Mouse (Mus musculus) thymus, adult 2 months (tissue): Measurements from ENCODE around the gene Plce1. TPM values are rescaled to one million over a fixed set of nuclear protein-coding genes. Genes with fewer than 3 reads are reported as not detected.

Source experiments
- DNase-seq: peaks from one replicate; pipeline ENCODE4 v3.0.0; 2021
- H3K27ac ChIP-seq: fragments of 200-500 bp; 2 replicates; pipeline ENCODE4 v1.5.1; 2012; ENCODE audit warnings: low read length, control low read depth; ENCODE audit not compliant: control insufficient read depth, insufficient read depth
- H3K27me3 ChIP-seq: fragments of 200-500 bp; 2 replicates; pipeline ENCODE4 v1.6.1; 2012; ENCODE audit warnings: mild to moderate bottlenecking, low read length, moderate library complexity, mixed read lengths; ENCODE audit not compliant: control insufficient read depth, insufficient read depth
- H3K36me3 ChIP-seq: fragments of 200-500 bp; 2 replicates; pipeline ENCODE4 v1.6.1; 2012; ENCODE audit warnings: mild to moderate bottlenecking, low read length, moderate library complexity; ENCODE audit not compliant: control insufficient read depth, insufficient read depth
- H3K4me1 ChIP-seq: fragments of 200-500 bp; replicated peaks from 2 replicates; pipeline ENCODE4 v1.6.1; 2012; ENCODE audit warnings: low read length; ENCODE audit not compliant: control insufficient read depth, insufficient read depth
- H3K4me3 ChIP-seq: fragments of 200-500 bp; 2 replicates; pipeline ENCODE4 v1.5.1; 2012; ENCODE audit warnings: mild to moderate bottlenecking, low read length, control low read depth, moderate library complexity; ENCODE audit not compliant: control insufficient read depth, insufficient read depth
- CTCF ChIP-seq: fragments of 200-500 bp; IDR thresholded peaks from 2 replicates; pipeline ENCODE4 v1.5.1; 2012; ENCODE audit warnings: mild to moderate bottlenecking, control low read depth, low read length, moderate library complexity, borderline replicate concordance; ENCODE audit not compliant: control insufficient read depth, poor library complexity, insufficient read depth; ENCODE audit errors: extremely low read depth
- POLR2A ChIP-seq: fragments of 200-500 bp; IDR thresholded peaks from 2 replicates; pipeline ENCODE4 v1.6.1; 2012; ENCODE audit warnings: mild to moderate bottlenecking, low read length, control low read depth, moderate library complexity; ENCODE audit not compliant: control insufficient read depth, poor library complexity, insufficient read depth; ENCODE audit errors: extremely low read depth
- WGBS: fragments of 180-500 bp; shearing (Covaris S2); methylation state at CpG from one replicate; pipeline ENCODE4 v1.1.7; 2018; 5-methylcytosine and 5-hydroxymethylcytosine counted together
- polyA plus RNA-seq: library from polyadenylated mRNA; depleted of rRNA; stranded (reverse); fragments of >200 nt; gene quantifications from 2 replicates; pipeline ENCODE4 v1.2.3, GENCODE M21; 2012

Plce1 gene
- polyA plus RNA-seq, 1 experiment: 1.2 TPM

DNA sequence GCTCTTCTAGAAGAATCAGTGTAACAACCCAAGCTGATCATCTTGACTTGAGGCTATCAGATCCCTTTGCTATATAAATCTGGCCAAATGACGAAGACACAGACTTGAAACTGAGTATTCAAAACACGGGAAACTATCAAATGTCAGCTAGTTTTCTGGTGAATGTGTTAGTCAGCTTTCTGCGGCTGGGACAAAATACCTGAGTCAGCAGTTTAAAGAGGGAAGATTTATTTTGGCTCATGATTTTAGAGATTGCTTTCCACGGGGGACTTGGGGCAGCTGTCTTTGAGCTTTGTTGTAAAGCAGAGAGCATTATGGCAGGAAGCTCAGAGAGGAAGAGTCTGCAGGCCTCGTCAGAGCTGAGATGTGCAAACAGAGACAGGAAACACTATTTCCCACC is 35.2 kb upstream of the Plce1 start:
- Histone ChIP-seq H3K27ac (no peak overlapping the region), H3K4me1 (no peaks in the 10 kb centered on the region), H3K27me3 (no peaks in the 10 kb centered on the region), H3K36me3 (no peaks in the 10 kb centered on the region), H3K4me3 (no peak overlapping the region)
- no peak for TF ChIP-seq POLR2A
- TF ChIP-seq CTCF: no peak
- WGBS: 65% methylated on average over 5 of the region's 5 CpGs
- no peak for DNase-seq

DNA sequence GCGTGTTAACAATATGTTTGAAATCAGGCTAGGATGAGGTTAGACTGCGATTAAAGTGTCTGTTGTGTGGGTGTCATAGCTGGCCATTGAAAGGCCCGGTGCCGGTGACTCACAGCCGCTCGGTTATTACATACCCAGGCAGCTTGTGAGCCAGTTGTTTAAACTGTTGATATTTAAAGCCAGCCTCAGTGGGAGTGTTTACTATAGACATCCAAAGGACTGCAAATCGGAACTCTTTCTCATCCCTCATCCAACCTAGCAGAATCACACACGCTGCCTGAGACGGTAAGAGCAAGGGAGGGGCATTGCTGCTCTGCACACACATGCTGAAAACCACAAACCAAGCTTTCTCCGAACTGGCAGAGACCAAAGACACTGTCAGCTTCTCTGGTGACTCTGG is 25.7 kb upstream of the Plce1 start:
- Histone ChIP-seq H3K27me3 (no peaks in the 10 kb centered on the region), H3K4me3 (no peak overlapping the region), H3K4me1 (no peaks in the 10 kb centered on the region), H3K27ac (no peak overlapping the region), H3K36me3 (no peaks in the 10 kb centered on the region)
- WGBS: 72% methylated on average over 10 of the region's 10 CpGs
- TF ChIP-seq POLR2A (no peak), CTCF (no peak)
- DNase-seq: no peak

DNA sequence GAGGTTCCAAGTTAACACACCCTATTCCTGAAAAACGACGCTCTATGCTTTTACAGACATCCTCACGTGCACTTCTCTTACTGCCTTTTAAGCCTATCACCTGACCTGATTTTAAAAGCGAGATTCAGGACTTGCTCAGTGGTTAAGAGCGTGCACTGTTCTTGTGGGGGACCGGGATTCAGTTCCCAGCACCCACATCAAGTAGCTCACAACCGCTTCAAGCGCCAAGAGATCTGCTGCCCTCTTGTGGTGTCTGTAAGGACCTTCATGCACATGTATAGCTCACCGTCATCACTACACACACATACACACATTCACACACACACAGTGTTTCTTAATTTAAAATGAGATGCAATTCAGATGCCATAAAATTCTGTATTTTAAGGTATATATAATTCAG is 21.9 kb upstream of the Plce1 start:
- 94% methylated on average over 9 of the region's 9 CpGs for WGBS
- DNase-seq: no peak
- Histone ChIP-seq H3K4me1 (no peaks in the 10 kb centered on the region), H3K36me3 (no peaks in the 10 kb centered on the region), H3K27ac (no peak overlapping the region), H3K4me3 (no peak overlapping the region), H3K27me3 (no peaks in the 10 kb centered on the region)
- TF ChIP-seq POLR2A (no peak), CTCF (no peak)

DNA sequence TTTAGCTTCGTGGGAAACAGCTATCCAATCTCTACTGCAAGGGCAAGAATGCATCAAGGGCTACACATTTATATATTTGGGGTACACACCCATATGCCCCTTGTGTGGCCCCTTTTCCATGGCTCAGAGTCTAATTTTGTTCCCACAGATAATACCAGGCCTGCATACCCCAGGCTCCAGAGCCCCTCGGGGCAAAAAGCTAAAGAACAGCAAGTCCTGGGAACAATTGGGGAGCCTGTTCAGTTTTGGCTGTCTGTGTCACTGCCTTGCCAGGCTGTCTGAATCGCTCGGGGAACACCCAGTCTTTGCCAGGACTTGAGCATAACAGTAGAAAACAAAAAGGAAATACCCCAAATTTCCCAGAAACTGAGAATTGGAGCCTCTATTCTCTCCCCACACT is 20.2 kb upstream of the Plce1 start:
- Histone ChIP-seq H3K27ac (no peak overlapping the region), H3K27me3 (no peaks in the 10 kb centered on the region), H3K36me3 (no peaks in the 10 kb centered on the region), H3K4me3 (no peak overlapping the region), H3K4me1 (no peaks in the 10 kb centered on the region)
- no peak for DNase-seq
- WGBS: 82% methylated on average over 4 of the region's 4 CpGs
- no peak for TF ChIP-seq POLR2A
- TF ChIP-seq CTCF: no peak

DNA sequence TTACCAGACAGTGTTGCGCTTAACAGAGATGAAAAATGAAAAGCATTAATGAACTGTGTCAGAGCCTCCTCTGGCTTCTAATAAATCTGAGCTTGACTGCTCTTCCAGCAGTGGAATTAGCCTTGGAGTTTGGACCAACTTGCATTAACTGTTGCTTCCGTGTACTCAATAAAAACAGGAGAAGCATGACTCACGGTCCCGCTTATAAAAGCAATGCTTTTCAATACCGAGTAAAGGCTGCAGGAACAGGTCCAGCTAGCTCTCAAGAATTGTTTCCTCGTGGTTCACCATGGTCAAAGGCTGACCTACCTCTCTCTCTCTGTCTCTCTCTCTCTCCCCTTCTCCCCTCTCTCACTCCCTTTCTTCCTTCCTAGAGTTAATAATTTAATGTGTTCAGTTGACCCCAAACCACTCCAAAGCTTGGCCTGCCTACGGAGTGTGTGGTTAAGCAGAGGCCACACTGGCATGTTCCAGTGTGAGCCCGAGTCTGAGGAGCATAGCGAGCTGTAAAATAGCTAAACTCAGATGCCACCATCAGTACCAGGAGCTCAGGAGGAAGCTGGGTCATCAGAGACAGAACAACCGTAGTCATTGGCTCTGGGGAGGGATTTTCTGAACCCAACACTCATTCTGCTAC is 10.5 kb upstream of the Plce1 start:
- TF ChIP-seq CTCF (no peak), POLR2A (no peak)
- WGBS: 87% methylated on average over 10 of the region's 10 CpGs

DNA sequence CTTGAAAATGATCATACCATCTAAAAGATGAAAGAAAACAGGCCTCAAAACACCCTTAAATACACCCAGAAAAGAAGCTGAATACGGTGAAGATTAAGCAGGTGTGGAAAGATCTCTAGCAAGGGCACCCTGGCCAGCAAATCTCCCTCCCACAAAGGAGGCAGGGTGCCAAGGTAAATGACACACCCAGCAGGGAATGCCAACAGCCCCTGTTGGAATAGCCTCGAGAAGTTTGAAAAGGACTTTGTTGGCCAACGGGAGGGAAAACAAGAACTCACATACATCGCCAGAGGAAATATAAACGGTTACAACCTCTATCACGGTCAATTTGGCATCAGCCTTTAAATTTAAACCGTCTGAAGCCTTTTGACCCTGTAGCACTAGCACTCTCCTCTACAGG is 5.5 kb upstream of the Plce1 start:
- Histone ChIP-seq H3K27ac (no peak overlapping the region), H3K27me3 (no peaks in the 10 kb centered on the region), H3K36me3 (no peaks in the 10 kb centered on the region), H3K4me3 (no peak overlapping the region), H3K4me1 (no peaks in the 10 kb centered on the region)
- 83% methylated on average over 7 of the region's 7 CpGs for WGBS
- TF ChIP-seq POLR2A: no peak
- no peak for TF ChIP-seq CTCF
- no peak for DNase-seq

More for the DNA sequence above, 10.5 kb upstream of the Plce1 start:
- no peak for DNase-seq
- Histone ChIP-seq H3K27me3 (no peaks in the 10 kb centered on the region), H3K4me3 (no peak overlapping the region), H3K4me1 (no peaks in the 10 kb centered on the region), H3K36me3 (no peaks in the 10 kb centered on the region), H3K27ac (no peak overlapping the region)

DNA sequence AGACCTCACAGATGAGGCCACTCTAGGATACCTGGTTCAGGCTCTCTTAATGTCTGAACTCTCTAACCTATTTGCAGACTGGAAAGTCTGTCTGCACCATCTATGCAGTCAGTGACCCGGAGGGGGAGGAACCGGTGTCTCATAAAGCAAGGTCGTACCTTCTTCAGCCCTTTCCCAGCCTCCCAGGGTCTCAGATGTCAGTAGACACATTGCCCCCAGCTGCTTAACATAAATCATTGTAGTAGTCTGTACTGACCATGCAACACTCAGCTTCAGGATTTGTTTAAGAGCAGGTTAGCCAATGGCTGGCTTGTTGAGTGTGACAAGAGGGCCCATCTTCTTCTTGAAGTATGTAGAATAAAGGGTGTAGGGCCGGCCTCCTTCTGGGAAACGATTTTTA is 2.6 kb upstream of the Plce1 start:
- no peaks in the 10 kb centered on the region for H3K36me3 ChIP-seq
- H3K4me1 ChIP-seq: no peaks in the 10 kb centered on the region
- no peak overlapping the region for H3K27ac ChIP-seq
- no peak for TF ChIP-seq CTCF
- TF ChIP-seq POLR2A: no peak
- H3K27me3 ChIP-seq: no peaks in the 10 kb centered on the region; the same call in 1 of the 2 replicates
- no peak overlapping the region for H3K4me3 ChIP-seq
- DNase-seq: no peak
- WGBS: 79% methylated on average over 5 of the region's 5 CpGs
